Mouse (Mus musculus) MEL (cell line): ENCODE measurements around the gene Dusp22. TPM values are rescaled to one million over a fixed set of nuclear protein-coding genes. Genes with fewer than 3 reads are reported as not detected.

Source experiments
- DNase-seq: peaks from one replicate; pipeline ENCODE4 v3.0.0; 2011; ENCODE audit warnings: low read depth, low spot score
- H3K27ac ChIP-seq: 2 replicates; pipeline ENCODE4 v1.5.1; 2012; ENCODE audit warnings: low read depth, mild to moderate bottlenecking, control low read depth, low read length, moderate library complexity; ENCODE audit not compliant: control insufficient read depth
- H3K27me3 ChIP-seq, 2 experiments: fragments of 150-350 bp in 1 of 2; sonication (generic) in 1 of 2; 2 replicates each; pipeline ENCODE4 v1.6.1; 2012; ENCODE audit warnings: low read length in 2 of 2, mild to moderate bottlenecking in 2 of 2, improper control_type of control experiment in 1 of 2, moderate library complexity in 1 of 2; ENCODE audit not compliant: insufficient read depth in 2 of 2, control insufficient read depth in 1 of 2
- H3K36me3 ChIP-seq, 2 experiments: 2 replicates each; pipeline ENCODE4 v1.6.1; 2012 to 2014; ENCODE audit warnings: low read length in 2 of 2, improper control_type of control experiment in 1 of 2, inconsistent platforms in 1 of 2, mild to moderate bottlenecking in 1 of 2; ENCODE audit not compliant: insufficient read depth in 2 of 2, control insufficient read depth in 1 of 2
- H3K4me1 ChIP-seq, 2 experiments: fragments of 150-350 bp in 1 of 2; sonication (generic) in 1 of 2; 2 replicates each; pipeline ENCODE4 v1.6.1; 2012; ENCODE audit warnings: low read length in 2 of 2, improper control_type of control experiment in 1 of 2, mild to moderate bottlenecking in 1 of 2; ENCODE audit not compliant: insufficient read depth in 2 of 2, control insufficient read depth in 1 of 2
- H3K4me3 ChIP-seq, 2 experiments: fragments of 150-350 bp in 1 of 2; sonication (generic) in 1 of 2; 2 replicates each; pipeline ENCODE4 v1.5.1; 2012; ENCODE audit warnings: low read depth in 2 of 2, low read length in 2 of 2, mild to moderate bottlenecking in 2 of 2, moderate library complexity in 2 of 2, control low read depth in 1 of 2, improper control_type of control experiment in 1 of 2; ENCODE audit not compliant: control insufficient read depth in 1 of 2, insufficient read depth in 1 of 2
- H3K79me2 ChIP-seq: 2 replicates; pipeline ENCODE4 v1.6.1; 2012; ENCODE audit warnings: mild to moderate bottlenecking, low read length, moderate library complexity; ENCODE audit not compliant: control insufficient read depth, poor library complexity, insufficient read depth
- H3K9ac ChIP-seq: 2 replicates; pipeline ENCODE4 v1.6.1; 2012; ENCODE audit warnings: low read depth, mild to moderate bottlenecking, control low read depth, low read length, moderate library complexity; ENCODE audit not compliant: control insufficient read depth, poor library complexity, severe bottlenecking
- H3K9me3 ChIP-seq: fragments of 150-350 bp; sonication (generic); replicated peaks from 2 replicates; pipeline ENCODE4 v1.6.1; 2012; ENCODE audit warnings: mild to moderate bottlenecking, low read length, improper control_type of control experiment, moderate library complexity; ENCODE audit not compliant: insufficient read depth
- BHLHE40 ChIP-seq: IDR thresholded peaks from 2 replicates; pipeline ENCODE4 v1.6.1; 2012; ENCODE audit warnings: low read depth, mild to moderate bottlenecking, inconsistent platforms, low read length, improper control_type of control experiment, borderline replicate concordance
- CHD1 ChIP-seq: IDR thresholded peaks from 2 replicates; pipeline ENCODE4 v1.6.1; 2012; ENCODE audit warnings: low read depth, mild to moderate bottlenecking, inconsistent platforms, low read length, improper control_type of control experiment
- CHD2 ChIP-seq: IDR thresholded peaks from 2 replicates; pipeline ENCODE4 v1.6.1; 2011; ENCODE audit warnings: low read length, improper control_type of control experiment
- EP300 ChIP-seq, 2 experiments: IDR thresholded peaks; 2 replicates each; pipeline ENCODE4 v1.6.1; 2011; ENCODE audit warnings: improper control_type of control experiment in 2 of 2, low read length in 2 of 2, low read depth in 1 of 2, mild to moderate bottlenecking in 1 of 2
- ETS1 ChIP-seq: IDR thresholded peaks from 2 replicates; pipeline ENCODE4 v1.6.1; 2012; ENCODE audit warnings: low read depth, mild to moderate bottlenecking, inconsistent platforms, low read length, improper control_type of control experiment, moderate library complexity
- HCFC1 ChIP-seq: IDR thresholded peaks from 2 replicates; pipeline ENCODE4 v1.6.1; 2012; ENCODE audit warnings: low read depth, mild to moderate bottlenecking, inconsistent platforms, low read length, improper control_type of control experiment, moderate library complexity
- JUND ChIP-seq: IDR thresholded peaks from 2 replicates; pipeline ENCODE4 v1.6.1; 2011; ENCODE audit warnings: low read depth, mild to moderate bottlenecking, improper control_type of control experiment, low read length
- MAFK ChIP-seq: IDR thresholded peaks from 2 replicates; pipeline ENCODE4 v1.6.1; 2011; ENCODE audit warnings: low read depth, mild to moderate bottlenecking, low read length, improper control_type of control experiment, borderline replicate concordance
- MXI1 ChIP-seq: IDR thresholded peaks from 2 replicates; pipeline ENCODE4 v1.6.1; 2011; ENCODE audit warnings: mild to moderate bottlenecking, low read depth, low read length, improper control_type of control experiment
- MYC ChIP-seq: IDR thresholded peaks from 2 replicates; pipeline ENCODE4 v1.6.1; 2011; ENCODE audit warnings: low read depth, mild to moderate bottlenecking, low read length, improper control_type of control experiment, moderate library complexity
- NRF1 ChIP-seq: IDR thresholded peaks from 2 replicates; pipeline ENCODE4 v1.6.1; 2014; ENCODE audit warnings: low read depth, mild to moderate bottlenecking, inconsistent platforms, low read length, improper control_type of control experiment, moderate library complexity; ENCODE audit not compliant: poor library complexity, insufficient read depth, severe bottlenecking
- POLR2A ChIP-seq, 2 experiments: IDR thresholded peaks; 2 replicates each; pipeline ENCODE4 v1.6.1; 2011 to 2012; ENCODE audit warnings: low read length in 2 of 2, mild to moderate bottlenecking in 2 of 2, control low read depth in 1 of 2, improper control_type of control experiment in 1 of 2, low read depth in 1 of 2, moderate library complexity in 1 of 2; ENCODE audit not compliant: control insufficient read depth in 1 of 2, insufficient read depth in 1 of 2, poor library complexity in 1 of 2
- POLR2AphosphoS2 ChIP-seq: IDR thresholded peaks from 2 replicates; pipeline ENCODE4 v1.6.1; 2011; ENCODE audit warnings: low read length, improper control_type of control experiment
- RAD21 ChIP-seq: IDR thresholded peaks from 2 replicates; pipeline ENCODE4 v1.6.1; 2011; ENCODE audit warnings: mild to moderate bottlenecking, low read depth, low read length, improper control_type of control experiment
- RCOR1 ChIP-seq: IDR thresholded peaks from 2 replicates; pipeline ENCODE4 v1.6.1; 2012; ENCODE audit warnings: low read depth, mild to moderate bottlenecking, inconsistent platforms, low read length, improper control_type of control experiment
- SIN3A ChIP-seq: IDR thresholded peaks from 2 replicates; pipeline ENCODE4 v1.6.1; 2012; ENCODE audit warnings: low read length, improper control_type of control experiment, inconsistent platforms
- TAL1 ChIP-seq: IDR thresholded peaks from 2 replicates; pipeline ENCODE4 v1.6.1; 2012; ENCODE audit warnings: mild to moderate bottlenecking, inconsistent platforms, low read length, moderate library complexity, mixed read lengths
- UBTF ChIP-seq: IDR thresholded peaks from 2 replicates; pipeline ENCODE4 v1.6.1; 2012; ENCODE audit warnings: low read depth, mild to moderate bottlenecking, inconsistent platforms, low read length, improper control_type of control experiment, moderate library complexity, borderline replicate concordance; ENCODE audit not compliant: insufficient read depth
- USF2 ChIP-seq, 2 experiments: IDR thresholded peaks; 2 replicates each; pipeline ENCODE4 v1.6.1; 2011 to 2012; ENCODE audit warnings: improper control_type of control experiment in 2 of 2, low read length in 2 of 2, borderline replicate concordance in 1 of 2, inconsistent platforms in 1 of 2, low read depth in 1 of 2, mild to moderate bottlenecking in 1 of 2; ENCODE audit not compliant: insufficient read depth in 1 of 2
- ZC3H11A ChIP-seq: IDR thresholded peaks from 2 replicates; pipeline ENCODE4 v1.6.1; 2012; ENCODE audit warnings: low read depth, mild to moderate bottlenecking, inconsistent platforms, low read length, improper control_type of control experiment
- ZMIZ1 ChIP-seq: IDR thresholded peaks from 2 replicates; pipeline ENCODE4 v1.6.1; 2012; ENCODE audit warnings: low read depth, mild to moderate bottlenecking, inconsistent platforms, low read length, improper control_type of control experiment, moderate library complexity
- ZNF384 ChIP-seq: IDR thresholded peaks from 2 replicates; pipeline ENCODE4 v1.6.1; 2012; ENCODE audit warnings: low read depth, mild to moderate bottlenecking, inconsistent platforms, low read length, improper control_type of control experiment
- polyA plus RNA-seq, 2 experiments: library from polyadenylated mRNA; stranded (reverse) in 1 of 2; unstranded in 1 of 2; fragments of >175 nt in 1 of 2; fragments of >200 nt in 1 of 2; gene quantifications; 2 replicates each; pipeline versions ENCODE4 v1.2.1 to v1.2.4; 2012; ENCODE audit warnings: low replicate concordance in 2 of 2, low read depth in 1 of 2; ENCODE audit not compliant: insufficient read length in 2 of 2, insufficient read depth in 1 of 2, missing spikeins in 1 of 2
- total RNA-seq: library from RNA; depleted of rRNA; stranded (reverse); fragments of 300-350 nt; gene quantifications from 2 replicates; pipeline ENCODE4 v1.2.3, GENCODE M21; 2012

The Dusp22 gene
- total and polyA plus RNA-seq, 3 experiments: not detected

- Histone ChIP-seq H3K4me3 (no peak overlapping the region), H3K9ac (no peak overlapping the region), H3K27me3 (no peaks in the 10 kb centered on the region), H3K4me1 (no peaks in the 10 kb centered on the region), H3K79me2 (no peaks in the 10 kb centered on the region), H3K36me3 (no peaks in the 10 kb centered on the region), H3K27ac (no peak overlapping the region), H3K9me3 (no peaks in the 10 kb centered on the region)
- no peak for DNase-seq
- TF ChIP-seq POLR2A (IDR thresholded peaks at IDR 0.05; ENCODE audit: control insufficient read depth in 1 of 2, insufficient read depth in 1 of 2, low read depth in 1 of 2, low read length in 2 of 2, poor library complexity in 1 of 2) (no peak), RAD21 (no peak), NRF1 (no peak), USF2 (IDR thresholded peaks at IDR 0.05; ENCODE audit: borderline replicate concordance in 1 of 2, insufficient read depth in 1 of 2, low read depth in 1 of 2, low read length in 2 of 2) (no peak), ZMIZ1 (no peak), CHD1 (no peak), MYC (no peak), SIN3A (no peak), EP300 (IDR thresholded peaks at IDR 0.05; ENCODE audit: low read depth in 1 of 2, low read length in 2 of 2) (no peak), ZC3H11A (no peak)
These were observed 9.1 kb upstream of the Dusp22 start for GRCm38 (mm10) chr13:30650684-30651083.

DNA sequence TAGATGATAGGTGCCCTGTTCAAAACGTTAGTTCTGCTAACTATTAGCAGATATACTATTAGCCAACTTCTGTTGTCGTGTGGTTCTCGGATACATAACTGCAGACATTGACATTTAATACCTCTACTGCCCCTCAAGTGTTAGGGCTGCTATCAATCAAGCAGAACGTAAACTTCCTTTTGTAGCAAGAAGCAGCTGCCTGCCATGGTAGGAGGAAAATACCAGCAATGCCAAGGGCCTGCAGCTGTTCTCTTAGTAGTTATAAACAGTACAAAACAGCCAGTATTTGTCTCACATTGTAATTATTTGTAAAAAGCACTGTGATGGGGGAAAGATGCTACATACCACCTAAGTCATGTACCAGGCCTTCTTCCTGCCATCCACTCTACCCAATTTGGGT, 6.7 kb upstream of the Dusp22 start:
- H3K27ac ChIP-seq: no peak overlapping the region
- no peak for DNase-seq
- no peaks in the 10 kb centered on the region for H3K79me2 ChIP-seq
- no peak overlapping the region for H3K4me3 ChIP-seq
- H3K4me1 ChIP-seq: no peaks in the 10 kb centered on the region
- H3K9me3 ChIP-seq: no peaks in the 10 kb centered on the region
- no peak overlapping the region for H3K9ac ChIP-seq
- H3K27me3 ChIP-seq: no peaks in the 10 kb centered on the region
- no peaks in the 10 kb centered on the region for H3K36me3 ChIP-seq
- TF ChIP-seq POLR2AphosphoS2 (no peak), BHLHE40 (no peak), RAD21 (no peak), ZMIZ1 (no peak), MAFK (no peak), MXI1 (no peak), POLR2A (IDR thresholded peaks at IDR 0.05; ENCODE audit: control insufficient read depth in 1 of 2, insufficient read depth in 1 of 2, low read depth in 1 of 2, low read length in 2 of 2, poor library complexity in 1 of 2) (no peak), SIN3A (no peak), TAL1 (no peak), ZNF384 (no peak), UBTF (no peak), JUND (no peak), ETS1 (no peak), CHD2 (no peak), RCOR1 (no peak), HCFC1 (no peak)
